ENCODE assay signal across 8 mouse cellular contexts in genomic region chr14:76414122-76414861, GRCm38 (mm10). TPM values are rescaled to one million over a fixed set of nuclear protein-coding genes. Genes with fewer than 3 reads are reported as not detected.
DNase-seq lines count a peak whose midpoint lies in the region; ATAC-seq lines count a peak whose summit lies in the region.

No protein-coding gene starts in this region.

- WGBS in limb, embryonic 10.5 days, result under 1% methylated on average over 66 of the region's 81 CpGs
- 1% methylated on average over 60 of the region's 81 CpGs for WGBS in midbrain, embryonic 12.5 days

- DNase-seq in adrenal gland, postnatal 10 days, result peak; percentile 98
- DNase-seq in embryo, embryonic 9.5 days (ENCODE audit: extremely low spot score), result peak; percentile 99
- peak; percentile 94 to 97 for DNase-seq in heart, adult 18-20 months
- DNase-seq in kidney, adult 18-20 months, result peak; percentile 92
- DNase-seq in limb, embryonic 10.5 days (ENCODE audit: low spot score), result peak; percentile 98
- DNase-seq in skeletal muscle tissue, adult 2 months (ENCODE audit: low read depth, low spot score), result peak; percentile 99

- no peaks in the 10 kb centered on the region for H3K27me3 ChIP-seq in limb, embryonic 10.5 days (ENCODE audit: low read depth, poor library complexity, severe bottlenecking)
- no peaks in the 10 kb centered on the region for H3K27me3 ChIP-seq in midbrain, embryonic 12.5 days

- no peaks in the 10 kb centered on the region for H3K9me3 ChIP-seq in limb, embryonic 10.5 days (replicated peaks)
- no peaks in the 10 kb centered on the region for H3K9me3 ChIP-seq in midbrain, embryonic 12.5 days

- peak; percentile 95 for ATAC-seq in midbrain, embryonic 12.5 days (ENCODE audit: low FRiP score, low read depth)
- ATAC-seq in erythroid progenitor cell, adult 5-6 weeks (replicated peaks; ENCODE audit: low FRiP score, poor library complexity, severe bottlenecking), result no peak

- H3K4me1 ChIP-seq in limb, embryonic 10.5 days, result peaks cover 48% of the 10 kb centered on the region
- H3K4me1 ChIP-seq in midbrain, embryonic 12.5 days, result peaks cover 42% of the 10 kb centered on the region

- H3K4me2 ChIP-seq in midbrain, embryonic 12.5 days (replicated peaks), result peak overlapping the region; percentile 90

- H3K4me3 ChIP-seq in limb, embryonic 10.5 days, result peak overlapping the region; percentile 94
- peak overlapping the region; percentile 100 for H3K4me3 ChIP-seq in midbrain, embryonic 12.5 days

- peak overlapping the region; percentile 100 for H3K9ac ChIP-seq in midbrain, embryonic 12.5 days (replicated peaks)

- peaks cover 30% of the 10 kb centered on the region for H3K36me3 ChIP-seq in limb, embryonic 10.5 days
- H3K36me3 ChIP-seq in midbrain, embryonic 12.5 days, result peaks cover 26% of the 10 kb centered on the region

- H3K27ac ChIP-seq in limb, embryonic 10.5 days, result peak overlapping the region; percentile 99
- peak overlapping the region; percentile 100 for H3K27ac ChIP-seq in midbrain, embryonic 12.5 days (replicated peaks)

RNA-seq across cellular contexts. Expression of gene Tsc22d1, which starts 0.5 kb away (rescaled TPM):
- 100 to 1,000 TPM; 737 to 939 TPM for total RNA-seq in adrenal gland, postnatal 10 days (2021)
- total RNA-seq in heart, adult 18-20 months (2021), result 100 to 1,000 TPM; 389 to 414 TPM
- polyA plus RNA-seq in limb, embryonic 10.5 days (2016; fragmentation: Nextera tagmentation; extraction: Ambion mirVana), result 316 and 343 TPM in 2 replicates
- polyA plus RNA-seq in midbrain, embryonic 12.5 days (2016; fragmentation: Nextera tagmentation; extraction: Ambion mirVana), result 436 and 539 TPM in 2 replicates
- total RNA-seq in erythroid progenitor cell, adult 5-6 weeks (2015; ENCODE audit: low replicate concordance), result 51.1 and 58.7 TPM in 2 replicates
- total RNA-seq in erythroid progenitor cell, adult 5-6 weeks (2017; ENCODE audit: low replicate concordance), result 20.2 and 41.1 TPM in 2 replicates

Comparison
In these comparisons a context has a peak if more than half of its experiments do, and no peak if none do; other contexts are left out.
1. RNA of gene Tsc22d1, which starts 0.5 kb away (total RNA-seq): 737 to 939 TPM in adrenal gland, postnatal 10 days and 389 to 414 TPM in heart, adult 18-20 months; 20.2 to 58.7 TPM in erythroid progenitor cell, adult 5-6 weeks; every median in the first group is over 4 times any median in the second.
2. Peak in every context shown above with its lines, with median percentiles within 50 percentile points of each other: DNase-seq.